1 mouse cellular context compared by ENCODE assay signal in genomic region chr17:86400032-86400431, GRCm38 (mm10).
A peak's percentile ranks its signal among the peaks of the same experiment; 100 is the strongest.
TF ChIP-seq lines count a peak whose summit lies in the region.

No protein-coding gene starts in this region.

TF ChIP-seq in CH12.LX, 34 proteins besides CTCF, POLR2A, EP300 and RAD21 (continued from another document):
- TF ChIP-seq SIN3A (IDR thresholded peaks at IDR 0.05; ENCODE audit: low read length) (peak; percentile 73), ZNF384 (IDR thresholded peaks at IDR 0.05; ENCODE audit: low read depth, low read length) (no peak), JUN (IDR thresholded peaks at IDR 0.05; ENCODE audit: insufficient read depth, low read depth, low read length) (peak; percentile 99), USF2 (conservative IDR thresholded peaks at IDR 0.05; ENCODE audit: low read depth, low read length) (no peak), HCFC1 (IDR thresholded peaks at IDR 0.05; ENCODE audit: low read depth, low read length) (no peak), USF1 (IDR thresholded peaks at IDR 0.05; ENCODE audit: low read depth, low read length) (no peak), ELF1 (IDR thresholded peaks at IDR 0.05; ENCODE audit: low read depth, low read length) (peak; percentile 34; the same call in 1 of the 2 replicates), SMC3 (IDR thresholded peaks at IDR 0.05; ENCODE audit: low read depth, low read length) (no peak; the same call in 1 of the 2 replicates), CHD2 (IDR thresholded peaks at IDR 0.05; ENCODE audit: low read length) (no peak; the same call in 1 of the 2 replicates), E2F4 (IDR thresholded peaks at IDR 0.05; ENCODE audit: insufficient replicate concordance, low read depth, low read length) (no peak), TCF12 (IDR thresholded peaks at IDR 0.05; ENCODE audit: low read depth, low read length) (peak; percentile 60; the same call in 1 of the 2 replicates), GABPA (IDR thresholded peaks at IDR 0.05; ENCODE audit: insufficient replicate concordance, low read depth, low read length) (no peak)
